Mouse (Mus musculus): ENCODE results near the gene 4931414P19Rik. TPM values are rescaled to one million over a fixed set of nuclear protein-coding genes. Genes with fewer than 3 reads are reported as not detected.
A peak's percentile ranks its signal among the peaks of the same experiment; 100 is the strongest.

4931414P19Rik gene
- total and polyA plus RNA-seq, 3 experiments: 2.4 to 6.4 (median 5.9) TPM

GRCm38 (mm10) chr14:54642224-54642944 lies 36.6 kb upstream of the 4931414P19Rik start:
- no peaks in the 10 kb centered on the region for H3K4me1 ChIP-seq (ENCODE audit: control insufficient read depth, insufficient read depth, low read length)
- no peak for DNase-seq
- WGBS: 88% methylated on average over 25 of the region's 25 CpGs
- no peak for TF ChIP-seq EP300 (IDR thresholded peaks at IDR 0.05; ENCODE audit: insufficient read depth, low read depth, low read length)
- TF ChIP-seq CTCF (IDR thresholded peaks at IDR 0.05): no peak
- H3K36me3 ChIP-seq (ENCODE audit: control insufficient read depth, insufficient read depth, low read length): no peaks in the 10 kb centered on the region
- H3K27ac ChIP-seq: no peak overlapping the region
- no peak overlapping the region for H3K4me3 ChIP-seq
- intact Hi-C loops (cut with DNase I): loop anchor here (1.0 to 5.0 kb wide), 3 partner anchors 59 to 115 kb away; no protein-coding TSS in a partner anchor
- H3K79me2 ChIP-seq (replicated peaks; ENCODE audit: control insufficient read depth, insufficient read depth, low read length): no peaks in the 10 kb centered on the region
- H3K27me3 ChIP-seq (ENCODE audit: control insufficient read depth, insufficient read depth, low read length): no peaks in the 10 kb centered on the region
- H3K9ac ChIP-seq (ENCODE audit: low read depth, low read length): no peak overlapping the region

- H3K27ac ChIP-seq: peak within 1 kb of the TSS; percentile 40; the same call in 1 of the 2 replicates
- peak; percentile 90 to 91 for DNase-seq
- H3K4me3 ChIP-seq: peak within 1 kb of the TSS; percentile 74
- WGBS: under 1% methylated on average over 47 of the region's 52 CpGs
- intact Hi-C loops (cut with DNase I): loop anchor here (5.0 kb wide), 1 partner anchor 114 kb away; no protein-coding TSS in a partner anchor
- no peaks in the 10 kb centered on the region for H3K4me1 ChIP-seq (ENCODE audit: control insufficient read depth, insufficient read depth, low read length)
- H3K9ac ChIP-seq (ENCODE audit: low read depth, low read length): peak within 1 kb of the TSS; percentile 79
- no peaks in the 10 kb centered on the region for H3K79me2 ChIP-seq (replicated peaks; ENCODE audit: control insufficient read depth, insufficient read depth, low read length)
- TF ChIP-seq POLR2A (IDR thresholded peaks at IDR 0.05; ENCODE audit: insufficient read depth, low read depth, low read length) (0 out of 2 replicates have a peak, but pooled peaks have one; percentile 15), EP300 (IDR thresholded peaks at IDR 0.05; ENCODE audit: insufficient read depth, low read depth, low read length) (peak; percentile 68; the same call in 1 of the 2 replicates), CTCF (IDR thresholded peaks at IDR 0.05) (peak; percentile 94)
- no peaks in the 10 kb centered on the region for H3K27me3 ChIP-seq (ENCODE audit: control insufficient read depth, insufficient read depth, low read length)
- H3K36me3 ChIP-seq (ENCODE audit: control insufficient read depth, insufficient read depth, low read length): no peaks in the 10 kb centered on the region
Observed at GRCm38 (mm10) chr14:54641305-54641969, 35.6 kb upstream of the 4931414P19Rik start, which contains the start of gene Cdh24. TSS of gene Cdh24 (minus strand) at chr14:54641364.

GRCm38 (mm10) chr14:54640946-54641304 lies 35.1 kb upstream of the 4931414P19Rik start, which contains the start of gene Gm17606:
TSS of gene Gm17606 (plus strand) at chr14:54640952.
- H3K4me3 ChIP-seq: peak within 1 kb of the TSS; percentile 74
- H3K27me3 ChIP-seq (ENCODE audit: control insufficient read depth, insufficient read depth, low read length): no peaks in the 10 kb centered on the region
- H3K79me2 ChIP-seq (replicated peaks; ENCODE audit: control insufficient read depth, insufficient read depth, low read length): no peaks in the 10 kb centered on the region
- DNase-seq: no peak
- intact Hi-C loops (cut with DNase I): loop anchor here (5.0 kb wide), 1 partner anchor 114 kb away; no protein-coding TSS in a partner anchor
- WGBS: 2% methylated on average over 28 of the region's 28 CpGs
- TF ChIP-seq POLR2A (IDR thresholded peaks at IDR 0.05; ENCODE audit: insufficient read depth, low read depth, low read length): no peak
- TF ChIP-seq CTCF (IDR thresholded peaks at IDR 0.05): no peak
- TF ChIP-seq EP300 (IDR thresholded peaks at IDR 0.05; ENCODE audit: insufficient read depth, low read depth, low read length): no peak
- H3K4me1 ChIP-seq (ENCODE audit: control insufficient read depth, insufficient read depth, low read length): no peaks in the 10 kb centered on the region
- peak within 1 kb of the TSS; percentile 79 for H3K9ac ChIP-seq (ENCODE audit: low read depth, low read length)
- H3K27ac ChIP-seq: peak within 1 kb of the TSS; percentile 40; the same call in 1 of the 2 replicates
- H3K36me3 ChIP-seq (ENCODE audit: control insufficient read depth, insufficient read depth, low read length): no peaks in the 10 kb centered on the region

DNA sequence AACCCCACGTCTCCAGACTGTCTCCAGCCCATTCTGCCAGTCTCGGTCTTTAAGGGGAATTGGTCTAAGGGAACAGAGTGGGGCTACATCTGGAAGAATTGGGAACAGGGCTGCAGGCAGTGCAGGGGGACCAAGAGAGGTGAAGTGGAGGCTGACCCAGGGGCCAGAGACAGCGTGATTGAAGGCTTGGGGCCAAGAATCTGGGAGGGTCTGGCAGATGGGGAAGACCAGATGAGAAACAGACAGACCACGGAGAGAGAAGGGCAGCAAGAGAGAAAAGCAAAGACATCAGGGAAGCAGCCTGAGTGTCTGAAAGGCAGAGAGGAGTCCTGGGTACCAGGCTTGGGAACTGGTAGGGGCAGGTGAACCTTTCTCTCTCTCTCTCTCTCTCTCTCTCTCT lies 34.3 kb upstream of the 4931414P19Rik start:
- DNase-seq: no peak
- no peak overlapping the region for H3K4me3 ChIP-seq
- TF ChIP-seq POLR2A (IDR thresholded peaks at IDR 0.05; ENCODE audit: insufficient read depth, low read depth, low read length) (no peak), EP300 (IDR thresholded peaks at IDR 0.05; ENCODE audit: insufficient read depth, low read depth, low read length) (no peak), CTCF (IDR thresholded peaks at IDR 0.05) (no peak)
- no peaks in the 10 kb centered on the region for H3K36me3 ChIP-seq (ENCODE audit: control insufficient read depth, insufficient read depth, low read length)
- H3K79me2 ChIP-seq (replicated peaks; ENCODE audit: control insufficient read depth, insufficient read depth, low read length): no peaks in the 10 kb centered on the region
- H3K27me3 ChIP-seq (ENCODE audit: control insufficient read depth, insufficient read depth, low read length): no peaks in the 10 kb centered on the region
- H3K27ac ChIP-seq: no peak overlapping the region
- H3K4me1 ChIP-seq (ENCODE audit: control insufficient read depth, insufficient read depth, low read length): no peaks in the 10 kb centered on the region
- 63% methylated on average over 4 of the region's 4 CpGs for WGBS
- no peak overlapping the region for H3K9ac ChIP-seq (ENCODE audit: low read depth, low read length)
- intact Hi-C loops (cut with DNase I): loop anchor here (5.0 kb wide), 1 partner anchor 113 kb away; no protein-coding TSS in a partner anchor

- Histone ChIP-seq H3K4me3 (no peak overlapping the region), H3K4me1 (ENCODE audit: control insufficient read depth, insufficient read depth, low read length) (no peaks in the 10 kb centered on the region), H3K27ac (no peak overlapping the region), H3K27me3 (ENCODE audit: control insufficient read depth, insufficient read depth, low read length) (no peaks in the 10 kb centered on the region), H3K9ac (ENCODE audit: low read depth, low read length) (no peak overlapping the region), H3K36me3 (ENCODE audit: control insufficient read depth, insufficient read depth, low read length) (no peaks in the 10 kb centered on the region), H3K79me2 (replicated peaks; ENCODE audit: control insufficient read depth, insufficient read depth, low read length) (no peaks in the 10 kb centered on the region)
- TF ChIP-seq POLR2A (IDR thresholded peaks at IDR 0.05; ENCODE audit: insufficient read depth, low read depth, low read length) (no peak), CTCF (IDR thresholded peaks at IDR 0.05) (peak; percentile 28)
- 55% methylated on average over 5 of the region's 5 CpGs for WGBS
- intact Hi-C loops (cut with DNase I): no loop called here
- no peak for DNase-seq
Observed at GRCm38 (mm10) chr14:54638210-54638609, 32.4 kb upstream of the 4931414P19Rik start.

DNA sequence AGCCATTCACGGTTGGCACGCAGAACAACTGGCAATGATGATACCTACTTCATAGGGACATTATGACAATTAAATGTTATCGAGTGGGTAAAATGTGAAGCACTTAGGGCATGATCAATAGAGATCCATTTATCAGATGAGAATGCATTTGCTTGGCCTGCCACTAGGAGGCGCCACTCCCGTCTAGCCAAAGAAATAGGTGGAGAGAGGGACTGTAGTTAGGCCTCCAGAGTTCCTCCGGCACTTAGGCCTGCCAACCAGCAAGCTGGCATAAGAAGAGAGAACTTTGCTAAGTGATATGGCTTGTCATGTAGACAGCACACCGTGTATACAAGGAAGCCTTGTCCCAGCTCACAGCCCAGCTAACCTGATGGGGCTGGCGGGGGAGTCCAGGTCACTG lies 31.2 kb upstream of the 4931414P19Rik start:
- Histone ChIP-seq H3K4me3 (no peak overlapping the region), H3K4me1 (ENCODE audit: control insufficient read depth, insufficient read depth, low read length) (no peaks in the 10 kb centered on the region), H3K27ac (no peak overlapping the region), H3K27me3 (ENCODE audit: control insufficient read depth, insufficient read depth, low read length) (no peaks in the 10 kb centered on the region), H3K36me3 (ENCODE audit: control insufficient read depth, insufficient read depth, low read length) (no peaks in the 10 kb centered on the region), H3K79me2 (replicated peaks; ENCODE audit: control insufficient read depth, insufficient read depth, low read length) (no peaks in the 10 kb centered on the region), H3K9ac (ENCODE audit: low read depth, low read length) (no peak overlapping the region)
- intact Hi-C loops (cut with DNase I): no loop called here
- DNase-seq: peak in 1 of 2 experiments; percentile 59
- no peak for TF ChIP-seq POLR2A (IDR thresholded peaks at IDR 0.05; ENCODE audit: insufficient read depth, low read depth, low read length)
- peak; percentile 88 for TF ChIP-seq CTCF (IDR thresholded peaks at IDR 0.05)
- WGBS: 55% methylated on average over 8 of the region's 8 CpGs

All from heart, adult 2 months (tissue).